Mouse (Mus musculus) stomach, embryonic 16.5 days (tissue): ENCODE results near the gene Sez6. TPM values are rescaled to one million over a fixed set of nuclear protein-coding genes. Genes with fewer than 3 reads are reported as not detected.
A peak's percentile ranks its signal among the peaks of the same experiment; 100 is the strongest.

Experiments
- ATAC-seq: fragments of 200-750 bp; cut with Nextera tagmentation; 2 replicates; pipeline ENCODE4 v1.8.0; 2017; ENCODE audit warnings: moderate number of reproducible peaks, moderate TSS enrichment; ENCODE audit not compliant: insufficient read depth, low FRiP score
- H3K27ac ChIP-seq: fragments of 300-500 bp; sonication (generic); 2 replicates; pipeline ENCODE4 v1.5.1; 2014; ENCODE audit warnings: low read length
- H3K27me3 ChIP-seq: fragments of 300-500 bp; sonication (generic); 2 replicates; pipeline ENCODE4 v1.6.1; 2014; ENCODE audit warnings: low read length, control low read depth, mixed read lengths; ENCODE audit not compliant: control insufficient read depth, insufficient read depth
- H3K36me3 ChIP-seq: fragments of 300-500 bp; sonication (generic); 2 replicates; pipeline ENCODE4 v1.6.1; 2014; ENCODE audit warnings: low read length; ENCODE audit not compliant: control insufficient read depth, insufficient read depth
- H3K4me1 ChIP-seq: fragments of 300-500 bp; sonication (generic); 2 replicates; pipeline ENCODE4 v1.6.1; 2014; ENCODE audit warnings: low read length, control low read depth, mixed read lengths; ENCODE audit not compliant: control insufficient read depth, insufficient read depth
- H3K4me2 ChIP-seq: fragments of 300-500 bp; sonication (generic); 2 replicates; pipeline ENCODE4 v1.6.1; 2014; ENCODE audit warnings: low read depth, low read length, mixed read lengths
- H3K4me3 ChIP-seq: fragments of 300-500 bp; sonication (generic); replicated peaks from 2 replicates; pipeline ENCODE4 v1.5.1; 2014; ENCODE audit warnings: mild to moderate bottlenecking, low read length
- H3K9ac ChIP-seq: fragments of 300-500 bp; sonication (generic); 2 replicates; pipeline ENCODE4 v1.6.1; 2014; ENCODE audit warnings: low read length
- H3K9me3 ChIP-seq: fragments of 300-500 bp; sonication (generic); replicated peaks from 2 replicates; pipeline ENCODE4 v1.6.1; 2016; ENCODE audit warnings: low read length, control low read depth; ENCODE audit not compliant: control insufficient read depth
- WGBS: fragments of 180-500 bp; shearing (Covaris S2); extraction: QIAGEN DNeasy Blood & Tissue Kit; methylation state at CpG from one replicate; pipeline ENCODE4 v1.1.7; 2014; 5-methylcytosine and 5-hydroxymethylcytosine counted together
- polyA plus RNA-seq: library from polyadenylated mRNA; unstranded; fragments of >200 nt; fragmentation: Nextera tagmentation; extraction: Ambion mirVana; gene quantifications from 2 replicates; pipeline ENCODE4 v1.2.1, GENCODE M21; 2015

Gene Sez6
- polyA plus RNA-seq, result 2.0 and 2.3 TPM in 2 replicates

- Histone ChIP-seq H3K27me3 (peaks cover 40% of the 10 kb centered on the region), H3K4me1 (peaks cover 8% of the 10 kb centered on the region; the same call in 1 of the 2 replicates), H3K9ac (no peak within 1 kb of the TSS), H3K4me3 (peak within 1 kb of the TSS; percentile 51), H3K4me2 (peak within 1 kb of the TSS; percentile 94), H3K27ac (no peak within 1 kb of the TSS), H3K36me3 (no peaks in the 10 kb centered on the region), H3K9me3 (no peaks in the 10 kb centered on the region)
- WGBS, result under 1% methylated on average over 89 of the region's 94 CpGs
- ATAC-seq, result peak; percentile 80
Measured at GRCm38 (mm10) chr11:77930751-77931540, at the start of gene Sez6. Sez6 (plus strand) TSS chr11:77930800.

- Histone ChIP-seq H3K27me3 (no peaks in the 10 kb centered on the region), H3K27ac (no peak overlapping the region), H3K4me3 (no peak overlapping the region), H3K4me2 (no peak overlapping the region), H3K4me1 (peaks cover 23% of the 10 kb centered on the region), H3K9me3 (no peaks in the 10 kb centered on the region), H3K36me3 (no peaks in the 10 kb centered on the region), H3K9ac (no peak overlapping the region; the same call in 1 of the 2 replicates)
- ATAC-seq, result no peak; the same call in 1 of the 2 replicates
- WGBS, result 46% methylated on average over 10 of the region's 10 CpGs
Measured at GRCm38 (mm10) chr11:77884524-77885245, 45.9 kb upstream of the Sez6 start.

- Histone ChIP-seq H3K4me1 (peaks cover 23% of the 10 kb centered on the region), H3K9ac (no peak overlapping the region; the same call in 1 of the 2 replicates), H3K27ac (no peak overlapping the region), H3K4me2 (no peak overlapping the region), H3K4me3 (no peak overlapping the region), H3K27me3 (no peaks in the 10 kb centered on the region), H3K36me3 (no peaks in the 10 kb centered on the region), H3K9me3 (no peaks in the 10 kb centered on the region)
- 56% methylated on average over 8 of the region's 8 CpGs for WGBS
- no peak for ATAC-seq
Measured at GRCm38 (mm10) chr11:77885246-77885575, 45.4 kb upstream of the Sez6 start.

GRCm38 (mm10) chr11:77887373-77887960, 43.1 kb upstream of the Sez6 start:
- ATAC-seq, result no peak
- H3K4me2 ChIP-seq, result no peak overlapping the region
- H3K36me3 ChIP-seq, result no peaks in the 10 kb centered on the region
- H3K9me3 ChIP-seq, result no peaks in the 10 kb centered on the region
- no peak overlapping the region for H3K4me3 ChIP-seq
- H3K27me3 ChIP-seq, result no peaks in the 10 kb centered on the region
- peaks cover 23% of the 10 kb centered on the region for H3K4me1 ChIP-seq
- H3K27ac ChIP-seq, result no peak overlapping the region
- H3K9ac ChIP-seq, result no peak overlapping the region; the same call in 1 of the 2 replicates
- WGBS, result 37% methylated on average over 17 of the region's 17 CpGs

GRCm38 (mm10) chr11:77888846-77889245, 41.8 kb upstream of the Sez6 start:
- Histone ChIP-seq H3K27ac (no peak overlapping the region), H3K27me3 (no peaks in the 10 kb centered on the region), H3K4me1 (peaks cover 32% of the 10 kb centered on the region), H3K4me2 (no peak overlapping the region), H3K36me3 (no peaks in the 10 kb centered on the region), H3K9me3 (no peaks in the 10 kb centered on the region), H3K9ac (no peak overlapping the region), H3K4me3 (no peak overlapping the region)
- WGBS, result 78% methylated on average over 5 of the region's 5 CpGs
- no peak for ATAC-seq

- H3K4me2 ChIP-seq, result no peak overlapping the region
- no peak overlapping the region for H3K9ac ChIP-seq
- ATAC-seq, result no peak
- no peaks in the 10 kb centered on the region for H3K36me3 ChIP-seq
- no peak overlapping the region for H3K4me3 ChIP-seq
- H3K9me3 ChIP-seq, result no peaks in the 10 kb centered on the region
- peaks cover 35% of the 10 kb centered on the region for H3K4me1 ChIP-seq
- no peaks in the 10 kb centered on the region for H3K27me3 ChIP-seq
- H3K27ac ChIP-seq, result no peak overlapping the region
- 52% methylated on average over 2 of the region's 2 CpGs for WGBS
Measured at GRCm38 (mm10) chr11:77889484-77889883, 41.1 kb upstream of the Sez6 start.

- Histone ChIP-seq H3K9ac (no peak overlapping the region), H3K27ac (no peak overlapping the region), H3K4me2 (no peak overlapping the region), H3K27me3 (no peaks in the 10 kb centered on the region), H3K4me3 (no peak overlapping the region), H3K4me1 (peaks cover 28% of the 10 kb centered on the region), H3K36me3 (no peaks in the 10 kb centered on the region), H3K9me3 (no peaks in the 10 kb centered on the region)
- WGBS, result 79% methylated on average over 2 of the region's 2 CpGs
- ATAC-seq, result no peak
Measured at GRCm38 (mm10) chr11:77890648-77891258, 39.8 kb upstream of the Sez6 start.

- Histone ChIP-seq H3K9ac (no peak overlapping the region), H3K4me2 (peak overlapping the region; percentile 18), H3K27ac (peak overlapping the region; percentile 87), H3K4me3 (peak overlapping the region; percentile 21), H3K9me3 (no peaks in the 10 kb centered on the region), H3K27me3 (0 out of 2 replicates have a peak, but pooled peaks cover 5% of the 10 kb centered on the region), H3K36me3 (no peaks in the 10 kb centered on the region), H3K4me1 (peaks cover 32% of the 10 kb centered on the region)
- no peak for ATAC-seq
- WGBS, result 25% methylated on average over 5 of the region's 5 CpGs
Measured at GRCm38 (mm10) chr11:77892883-77893282, 37.7 kb upstream of the Sez6 start.
